Mouse (Mus musculus): ENCODE results near the gene D6Ertd527e. TPM values are rescaled to one million over a fixed set of nuclear protein-coding genes. Genes with fewer than 3 reads are reported as not detected.

The D6Ertd527e gene
- total RNA-seq, 2 experiments from 2014 or later, result not detected

DNA sequence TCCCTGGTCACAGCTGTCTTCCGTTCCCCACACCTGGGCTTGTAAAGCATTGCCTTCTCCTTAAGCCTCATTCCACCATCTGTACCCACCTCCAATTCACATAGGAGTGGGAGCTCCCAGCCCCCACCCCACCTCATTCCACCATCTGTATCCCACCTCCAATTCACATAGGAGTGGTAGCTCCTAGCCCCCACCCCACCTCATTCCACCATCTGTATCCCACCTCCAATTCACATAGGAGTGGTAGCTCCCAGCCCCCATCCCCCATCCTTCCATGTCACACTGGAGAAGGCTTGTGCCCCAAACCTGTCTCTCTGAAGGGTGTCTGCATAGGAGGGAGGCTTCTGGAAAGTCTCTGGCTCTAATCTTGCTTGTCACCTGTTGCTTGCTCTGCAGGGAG, 1.2 kb upstream of the D6Ertd527e start:
- no peak for DNase-seq (ENCODE audit: low spot score in 2 of 2)

DNA sequence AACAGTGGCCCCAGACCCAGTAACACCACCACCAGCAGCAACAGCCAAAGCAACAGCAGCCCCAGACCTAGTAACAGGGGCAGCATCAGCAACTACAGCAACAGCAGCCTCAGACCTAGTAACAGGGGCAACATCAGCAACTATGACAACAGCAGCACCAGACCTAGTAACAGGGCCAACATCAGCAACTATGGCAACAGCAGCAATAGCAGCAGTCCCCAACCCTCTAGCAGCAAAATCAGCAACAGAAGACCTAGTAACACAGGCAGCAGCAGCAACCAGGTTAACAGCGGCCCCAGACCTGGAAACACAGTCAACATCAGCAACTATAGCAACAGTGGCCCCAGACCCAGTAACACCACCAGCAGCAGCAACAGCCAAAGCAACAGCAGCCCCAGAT, 6.9 kb downstream of the D6Ertd527e start:
- no peak for DNase-seq (ENCODE audit: low spot score in 2 of 2)

DNA sequence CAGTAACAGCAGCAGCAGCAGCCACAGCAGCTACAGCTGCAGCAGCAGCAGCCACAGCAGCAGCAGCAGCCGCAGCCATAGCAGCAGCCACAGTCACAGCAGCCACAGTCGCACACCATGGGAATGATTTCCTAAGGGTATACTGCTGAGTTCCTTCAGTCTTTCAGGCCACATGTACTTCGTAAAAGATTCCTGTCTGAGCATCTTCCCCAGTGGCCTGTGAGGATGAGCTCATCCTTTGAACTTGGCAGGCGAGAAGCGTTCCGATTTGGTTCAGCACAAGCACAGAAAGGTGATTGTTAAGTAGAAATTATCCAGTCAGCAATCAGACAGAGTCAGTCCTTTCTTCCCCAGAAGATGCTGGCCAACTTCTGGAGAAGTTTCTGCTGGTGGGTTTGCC, 7.6 kb downstream of the D6Ertd527e start:
- DNase-seq (ENCODE audit: low spot score in 2 of 2), result no peak

DNA sequence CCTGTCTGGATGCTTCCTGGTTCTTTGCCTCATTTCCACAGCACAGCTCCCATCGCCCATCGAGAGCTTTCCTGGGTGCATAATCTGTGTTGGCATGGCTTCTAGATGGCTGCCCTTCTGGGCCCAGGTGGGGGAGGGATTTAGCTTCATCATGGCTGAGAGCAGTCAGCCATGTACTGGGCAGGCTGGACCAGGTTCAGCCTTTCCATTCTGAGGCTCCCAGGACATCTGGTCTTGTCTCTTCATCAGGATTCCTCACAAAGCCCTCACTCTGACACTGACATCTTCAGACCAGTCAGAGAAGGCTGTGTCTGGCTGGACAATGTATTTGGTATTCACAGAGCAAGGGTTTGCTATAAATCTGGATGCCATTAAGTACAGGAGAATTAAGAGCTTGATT, 11.4 kb downstream of the D6Ertd527e start:
- no peak for DNase-seq (ENCODE audit: low spot score in 2 of 2)

DNA sequence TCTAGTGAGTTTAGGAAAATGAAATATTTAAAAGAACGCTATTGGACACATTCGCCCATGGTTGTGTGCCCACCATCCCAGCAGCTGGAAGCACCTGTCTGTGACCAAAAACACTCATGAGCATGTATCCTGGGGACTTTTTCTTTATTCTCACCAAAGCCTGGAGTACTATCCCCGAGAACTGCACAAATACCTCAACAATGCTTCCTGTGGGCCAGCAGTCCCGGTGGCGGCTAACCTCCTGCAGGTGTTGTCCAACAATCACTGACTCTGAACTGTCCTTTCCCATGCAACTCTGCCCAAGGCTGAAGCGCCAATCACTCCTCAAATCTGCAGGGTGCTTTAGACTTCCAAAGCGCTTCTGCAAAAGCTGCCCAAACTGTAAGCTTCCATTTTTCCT, 12.1 kb downstream of the D6Ertd527e start:
- DNase-seq (ENCODE audit: low spot score in 2 of 2), result no peak

DNA sequence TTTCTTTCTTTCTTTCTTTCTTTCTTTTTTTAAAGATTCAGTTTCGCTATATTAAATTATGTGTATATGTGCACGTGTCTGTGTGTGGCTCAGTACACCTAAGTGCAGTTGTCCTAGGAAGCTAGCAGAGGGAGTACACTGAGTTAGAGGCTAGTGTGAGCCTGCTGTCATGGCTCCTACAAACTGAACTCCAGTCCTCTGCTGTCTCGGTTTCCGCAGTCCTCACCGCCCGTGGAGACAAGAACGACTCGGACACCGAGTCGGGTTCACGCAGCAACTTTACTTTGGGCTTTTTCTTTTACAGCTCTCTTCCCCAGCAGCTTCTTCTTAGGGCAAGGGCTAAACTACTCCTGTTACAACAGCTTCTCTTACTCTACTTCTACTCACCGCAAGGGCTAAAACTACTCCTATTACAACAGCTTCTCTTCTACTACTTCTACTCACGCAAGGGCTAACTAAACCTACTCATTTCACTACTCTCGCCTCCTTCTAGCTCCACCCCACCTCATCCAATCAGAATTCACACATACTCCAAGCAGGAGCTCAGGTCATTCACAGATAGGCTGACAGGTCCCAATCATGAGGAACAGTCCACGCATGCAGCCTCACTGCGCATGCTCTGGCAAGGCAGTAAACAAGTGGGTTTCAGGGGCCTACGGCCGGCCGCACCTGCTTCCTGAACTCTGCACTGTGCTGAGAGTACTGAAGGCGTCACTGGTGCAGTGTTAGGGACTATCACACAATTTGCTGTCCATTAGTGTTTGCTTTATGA, 14.7 kb downstream of the D6Ertd527e start:
- DNase-seq (ENCODE audit: low spot score in 2 of 2), result no peak

DNA sequence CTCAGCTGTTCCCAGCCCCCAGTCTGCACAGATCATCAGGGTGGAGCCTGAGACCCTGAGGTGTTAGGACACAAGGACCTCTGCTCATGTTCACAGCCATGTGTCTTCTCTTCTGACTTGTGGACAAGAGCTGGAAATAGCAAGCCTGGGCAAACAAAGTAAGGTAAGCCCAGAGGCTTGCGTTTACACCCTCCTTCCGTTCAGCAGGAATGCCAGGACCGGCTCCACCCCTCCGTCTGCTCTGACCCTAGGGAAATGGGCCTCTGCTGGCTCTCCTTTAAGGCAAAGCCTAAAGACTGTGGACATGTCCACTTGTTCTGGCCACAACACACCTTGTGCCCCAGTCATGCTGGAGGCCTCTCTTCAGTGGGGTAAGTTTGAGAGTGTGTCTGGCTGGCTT, 15.4 kb downstream of the D6Ertd527e start:
- no peak for DNase-seq (ENCODE audit: low spot score in 2 of 2)

DNA sequence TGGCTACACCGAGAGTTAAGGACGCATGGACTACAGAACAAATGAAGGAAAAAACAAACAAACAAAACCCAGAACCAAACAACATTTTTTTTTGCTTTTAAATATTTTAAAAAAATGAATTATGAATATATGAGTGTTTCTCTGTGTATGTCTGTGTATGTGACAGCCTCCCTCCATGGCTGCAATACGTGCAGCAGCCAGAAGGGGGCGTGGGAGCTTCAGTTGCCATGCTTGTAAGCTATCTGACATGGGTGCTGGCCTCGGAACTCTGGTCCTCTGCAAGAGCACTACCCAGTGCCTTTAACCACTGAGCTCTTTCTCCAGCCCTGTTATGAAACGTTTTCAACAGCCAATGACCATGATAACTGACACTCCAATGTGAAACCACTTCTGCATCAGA, 16.1 kb downstream of the D6Ertd527e start:
- DNase-seq (ENCODE audit: low spot score in 2 of 2), result no peak

DNA sequence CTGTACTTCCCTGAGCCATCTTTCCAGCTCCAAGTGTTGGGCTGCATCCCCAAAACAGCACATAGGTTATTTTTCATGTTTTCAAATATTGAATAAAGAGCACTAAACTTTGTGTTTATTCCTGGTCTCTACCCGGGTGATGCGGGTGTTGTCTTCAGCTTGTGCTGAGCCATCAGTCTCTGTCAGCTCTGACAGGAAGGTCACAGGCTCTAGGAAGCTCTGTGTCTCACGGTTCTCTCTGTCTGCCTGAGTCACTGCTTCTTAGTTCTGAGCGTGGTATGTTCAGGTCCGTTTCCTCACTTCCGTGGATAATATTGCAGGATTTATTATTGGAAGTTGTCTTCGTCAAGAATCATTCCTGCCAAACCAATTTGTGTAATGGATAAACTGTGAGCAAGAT, 17.4 kb downstream of the D6Ertd527e start:
- no peak for DNase-seq (ENCODE audit: low spot score in 2 of 2)

DNA sequence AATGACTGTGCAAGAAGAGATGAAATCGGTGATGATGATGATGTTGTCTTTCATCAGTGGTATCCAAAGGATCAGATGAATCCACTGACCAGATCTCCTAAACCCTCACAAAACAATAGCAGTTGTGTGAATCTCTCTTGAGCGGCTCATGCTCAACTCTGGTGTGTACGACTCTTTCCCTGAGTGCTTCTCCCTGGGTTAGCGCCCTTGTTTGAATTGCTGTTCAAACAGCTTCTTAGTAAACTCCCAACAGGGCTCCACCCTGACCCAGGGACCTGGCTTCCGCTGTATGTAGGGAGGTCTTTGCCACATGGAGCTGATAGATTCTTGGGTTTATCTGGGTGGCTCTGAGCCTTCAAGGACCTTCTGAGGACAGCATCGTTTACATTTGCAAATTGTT, 18.9 kb downstream of the D6Ertd527e start:
- DNase-seq (ENCODE audit: low spot score in 2 of 2), result no peak

DNA sequence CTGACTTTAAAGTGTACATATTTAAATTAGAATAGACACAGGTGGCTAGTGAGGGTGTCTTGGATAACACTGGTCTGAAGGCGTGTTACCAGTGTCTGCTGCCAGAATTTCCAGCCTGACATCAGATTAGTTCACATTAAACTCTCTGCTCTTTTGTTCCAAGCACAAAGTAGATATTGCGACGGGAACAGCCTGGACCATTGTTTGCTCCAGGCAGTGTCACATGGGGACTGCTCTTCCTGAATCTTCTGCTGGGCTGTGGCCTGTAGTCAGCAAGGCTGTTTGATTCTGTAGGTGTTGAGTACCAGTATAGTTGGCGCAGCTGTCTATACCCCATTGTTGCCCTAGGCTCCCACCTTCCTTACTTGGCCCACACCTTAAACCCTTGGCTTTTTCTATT, 19.4 kb downstream of the D6Ertd527e start:
- DNase-seq (ENCODE audit: low spot score in 2 of 2), result no peak

DNA sequence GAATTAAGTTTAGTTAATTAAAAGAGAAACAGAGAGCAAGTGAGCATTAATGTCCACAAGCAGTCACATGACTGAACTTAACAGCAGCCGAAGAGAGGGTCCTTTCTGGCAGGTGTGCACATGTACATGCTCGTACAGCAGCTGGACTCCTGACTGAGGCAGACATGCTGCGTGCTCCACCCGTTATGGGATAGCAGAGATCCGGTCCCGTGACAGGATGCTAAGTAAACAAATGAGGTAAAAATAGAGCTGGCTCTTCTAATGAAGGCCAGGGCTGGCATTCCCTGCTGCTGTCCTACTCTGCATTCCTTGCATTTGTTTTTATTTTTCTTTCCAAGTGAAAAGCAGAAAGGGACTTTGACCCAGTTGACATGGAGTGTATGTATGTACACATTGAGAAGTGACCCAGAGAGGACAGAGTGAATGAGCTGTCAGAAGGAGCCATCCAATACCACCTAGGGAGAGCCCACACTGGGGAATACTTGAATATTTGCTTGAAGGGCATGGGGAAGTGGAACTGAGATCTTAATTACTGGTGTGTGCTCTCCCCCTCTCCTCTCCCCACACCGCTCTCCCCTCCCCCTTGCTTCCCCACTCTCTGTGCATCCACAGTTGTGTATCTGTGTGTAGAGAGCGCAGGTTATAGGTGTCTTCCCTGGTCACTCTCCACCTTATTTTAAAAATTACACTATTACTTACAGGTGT, 22.7 kb downstream of the D6Ertd527e start:
- DNase-seq (ENCODE audit: low spot score in 2 of 2), result no peak

DNA sequence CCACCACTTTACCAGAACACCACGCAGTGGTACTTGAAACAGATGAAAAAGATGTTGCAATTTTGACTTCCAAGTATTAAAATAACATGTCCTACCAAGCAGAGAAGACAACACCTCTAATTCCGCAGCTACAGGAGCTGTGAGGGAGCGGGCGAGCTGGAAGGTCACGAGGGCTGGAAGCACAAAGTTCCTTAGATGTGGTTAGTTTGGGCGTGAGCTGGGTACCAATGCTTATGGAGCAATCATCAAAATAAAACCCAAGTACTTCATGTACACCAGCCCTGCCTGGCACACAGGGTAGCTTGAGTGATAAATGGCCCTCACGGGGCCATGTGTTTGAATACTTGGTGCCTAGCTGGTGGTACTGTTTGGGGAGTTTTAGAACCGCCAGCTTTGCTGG, 25.3 kb downstream of the D6Ertd527e start:
- no peak for DNase-seq (ENCODE audit: low spot score in 2 of 2)

DNA sequence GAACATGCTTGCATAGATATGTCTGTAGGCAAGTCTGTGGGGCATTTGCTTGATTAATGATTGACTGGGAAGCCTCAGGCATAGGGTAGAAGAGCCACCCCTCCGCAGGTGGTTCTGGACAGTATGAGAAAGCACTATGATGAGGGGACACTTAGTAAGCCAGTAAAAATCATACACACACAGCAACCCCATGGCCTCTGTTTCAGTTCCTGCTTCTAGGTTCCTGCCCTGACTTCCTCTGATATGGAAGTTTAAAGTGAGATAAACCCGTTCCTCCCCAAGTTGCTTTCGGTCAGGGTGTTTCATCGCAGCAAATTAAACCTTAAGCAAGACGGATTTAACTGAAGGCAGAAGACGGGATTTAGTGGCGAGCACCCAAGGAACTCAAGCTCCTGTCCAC, 26.1 kb downstream of the D6Ertd527e start:
- no peak for DNase-seq (ENCODE audit: low spot score in 2 of 2)

DNA sequence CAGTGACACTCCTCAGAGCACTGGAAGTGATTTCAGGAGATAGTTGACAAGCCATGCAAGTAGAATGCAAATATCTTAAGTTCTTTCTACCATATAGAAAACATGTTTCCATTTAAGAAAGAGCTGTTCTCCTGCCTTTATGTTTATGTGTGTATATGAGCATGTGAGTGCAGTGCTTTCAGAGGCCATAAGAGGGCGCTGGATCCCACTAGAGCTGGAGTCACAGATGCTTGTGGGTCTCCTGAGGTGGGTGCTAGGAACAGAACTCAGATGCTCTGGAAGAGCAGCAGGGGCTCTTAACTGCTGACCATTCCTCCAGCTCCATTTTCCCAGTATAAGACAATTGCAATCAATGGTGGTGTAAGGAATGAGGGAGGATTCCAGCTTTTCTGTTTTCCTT, 26.5 kb downstream of the D6Ertd527e start:
- DNase-seq (ENCODE audit: low spot score in 2 of 2), result no peak

DNA sequence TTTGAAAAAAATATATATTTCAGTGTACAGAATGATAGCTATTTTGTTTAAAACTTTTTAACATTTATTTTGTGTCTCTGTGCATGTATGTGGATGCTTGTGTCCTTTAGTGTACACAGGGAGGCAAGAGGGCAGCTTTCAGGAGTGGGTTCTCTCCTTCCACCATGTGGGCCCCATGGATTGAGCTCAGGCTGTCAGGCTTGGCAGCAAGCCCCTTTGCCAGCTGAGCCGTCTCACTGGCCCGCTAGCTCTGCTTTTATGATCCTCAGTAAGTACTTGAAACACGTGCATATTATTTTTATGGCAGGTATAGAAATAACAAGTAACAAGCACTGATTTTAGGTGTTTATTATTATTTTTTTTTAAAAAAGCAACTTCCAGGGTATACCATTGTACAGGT, 29.0 kb downstream of the D6Ertd527e start:
- DNase-seq (ENCODE audit: low spot score in 2 of 2), result no peak

DNA sequence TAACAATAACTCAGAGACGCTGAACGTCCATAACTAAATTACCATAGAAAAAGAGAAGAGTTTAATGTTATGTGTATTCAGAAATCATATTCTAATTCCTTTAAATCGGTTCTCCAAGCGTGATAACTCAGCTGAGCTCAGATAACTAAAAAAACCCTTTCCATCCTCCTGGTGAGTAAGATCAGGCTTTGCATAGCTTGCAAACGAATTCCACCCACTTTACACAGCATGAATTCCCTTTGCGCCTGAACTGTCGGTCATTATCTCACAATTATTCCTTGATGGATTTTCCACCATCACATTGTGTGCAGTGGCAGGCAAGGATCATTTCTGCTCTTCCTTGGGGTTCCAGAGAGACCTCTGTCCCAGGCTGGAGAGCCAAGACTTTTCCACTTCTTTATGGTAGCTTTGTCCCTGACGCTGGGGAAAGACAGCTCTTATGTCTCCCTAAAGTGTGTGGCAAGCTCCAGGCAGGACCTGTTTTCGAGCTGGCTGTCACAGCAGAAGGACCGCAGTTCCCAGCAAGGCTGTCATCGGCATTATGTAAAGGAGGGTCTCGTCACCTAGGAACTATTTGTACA, 29.5 kb downstream of the D6Ertd527e start:
- no peak for DNase-seq (ENCODE audit: low spot score in 2 of 2)

DNA sequence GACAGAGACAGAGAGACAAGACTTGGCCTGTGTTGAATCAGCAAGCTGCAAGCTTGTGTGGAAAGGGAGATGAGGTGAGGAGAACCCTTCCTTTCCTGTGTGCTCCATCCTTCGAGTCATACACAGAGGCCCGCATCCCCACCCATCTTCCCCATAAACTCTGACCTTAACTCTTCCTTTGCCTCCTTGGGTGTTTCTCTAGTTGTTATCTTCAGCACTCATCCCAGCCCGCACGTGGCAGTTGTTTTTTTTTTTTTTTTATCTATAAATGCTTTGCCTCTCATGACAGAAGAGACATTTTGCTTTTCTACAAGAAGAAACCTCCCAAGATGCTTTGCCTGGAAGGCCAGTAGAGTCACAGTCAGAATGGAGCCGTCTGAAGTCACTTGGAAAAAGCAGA, 33.9 kb downstream of the D6Ertd527e start:
- no peak for DNase-seq (ENCODE audit: low spot score in 2 of 2)

DNA sequence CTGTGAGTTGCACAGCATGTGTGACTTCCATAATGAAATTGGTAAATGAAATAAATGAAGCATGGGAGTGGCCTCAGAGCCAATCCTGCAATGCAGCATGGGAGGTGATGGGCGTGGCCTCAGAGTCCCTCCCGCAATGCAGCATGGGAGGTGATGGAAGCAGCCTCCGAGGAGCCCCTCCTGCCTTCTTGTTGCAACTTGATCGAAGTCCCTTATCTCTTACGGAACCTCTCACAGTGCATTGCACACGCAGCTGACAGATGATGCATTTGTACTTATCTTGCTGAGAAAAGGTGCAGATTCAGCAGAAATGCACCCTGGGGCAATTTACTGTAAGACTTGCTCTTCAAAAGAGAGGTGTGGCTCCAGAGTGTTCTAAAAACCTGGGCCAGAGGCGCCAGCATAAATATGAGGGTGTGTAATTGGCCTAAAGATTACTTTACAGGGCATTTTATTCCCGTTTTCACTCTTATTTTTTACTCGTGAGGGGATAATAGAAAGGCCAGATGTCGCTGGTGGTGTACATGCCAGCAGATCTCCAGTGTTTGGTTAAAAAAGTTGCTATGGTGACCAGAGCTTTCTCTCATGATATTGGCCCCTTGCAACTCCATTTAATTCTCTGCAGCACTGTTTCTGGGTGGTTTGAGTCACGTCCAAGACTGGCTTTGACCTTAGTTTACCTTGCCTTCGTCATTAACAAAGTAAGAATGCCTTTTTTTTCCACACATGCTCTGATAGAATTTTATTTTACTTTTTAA, 35.4 kb downstream of the D6Ertd527e start:
- peak; percentile 20 to 49 for DNase-seq (ENCODE audit: low spot score in 2 of 2)

DNA sequence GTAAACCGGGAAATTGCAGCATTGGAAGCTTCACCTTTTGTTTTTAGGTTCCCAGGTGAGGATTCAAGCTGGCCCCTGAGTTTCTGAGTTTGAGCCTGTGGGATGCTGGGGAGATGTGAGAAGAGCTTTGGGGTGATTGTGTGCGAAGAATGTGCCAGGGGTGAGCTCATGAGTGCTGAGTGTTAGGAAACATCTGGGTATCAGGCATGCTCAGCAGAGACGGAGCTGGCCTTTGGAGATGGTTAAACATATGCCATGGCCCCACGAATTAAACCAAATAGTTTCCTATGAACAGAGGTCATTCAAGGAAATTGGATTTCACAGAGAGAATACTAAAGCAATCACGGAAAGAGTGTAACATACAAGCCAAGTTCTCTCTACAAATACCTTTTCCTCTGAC, 37.7 kb downstream of the D6Ertd527e start:
- DNase-seq (ENCODE audit: low spot score in 2 of 2), result no peak

DNA sequence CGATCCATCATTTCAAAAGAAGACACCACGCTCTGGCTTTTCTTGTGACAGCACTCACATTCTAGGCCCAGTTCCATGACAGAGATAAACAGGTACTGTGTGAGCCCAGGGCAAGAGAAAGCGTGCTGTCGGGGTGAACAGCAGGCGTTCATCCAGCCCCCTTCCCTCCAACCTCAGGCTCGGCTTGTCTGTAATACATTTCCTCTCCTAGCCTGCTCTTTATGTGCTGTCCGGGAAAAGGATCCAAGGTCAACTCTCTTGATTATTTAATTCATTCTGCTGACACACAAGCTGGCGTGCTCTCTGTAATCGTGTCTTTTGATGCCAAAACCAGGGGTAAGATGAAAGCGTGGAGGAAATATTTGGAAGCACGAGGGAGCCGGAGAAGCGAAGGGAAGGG, 39.0 kb downstream of the D6Ertd527e start:
- no peak for DNase-seq (ENCODE audit: low spot score in 2 of 2)

DNA sequence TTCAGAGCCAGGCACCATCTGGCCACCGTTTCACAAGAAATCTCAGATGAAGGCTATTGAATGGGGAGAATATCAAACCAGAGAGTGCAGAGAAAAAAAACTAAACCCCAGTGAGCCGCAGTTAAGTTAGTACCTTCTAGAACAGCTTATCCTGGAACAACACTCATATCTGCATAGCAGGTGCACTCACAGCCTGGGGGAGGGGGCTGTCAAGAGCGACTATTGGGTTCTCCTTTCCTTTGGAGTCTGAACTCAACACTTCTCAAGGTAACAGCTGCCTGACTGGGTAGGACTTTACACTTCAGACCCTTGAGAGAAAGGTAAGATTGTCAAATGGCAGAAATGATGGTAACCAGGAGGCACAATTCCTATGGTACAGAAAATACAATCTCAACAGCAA, 43.4 kb downstream of the D6Ertd527e start:
- DNase-seq (ENCODE audit: low spot score in 2 of 2), result no peak

Data from layer of hippocampus, postnatal 14 days (tissue).